Mouse (Mus musculus): ENCODE data around the gene Rorb.

Gene Rorb

GRCm38 (mm10) chr19:19005144-19005543 is 105.9 kb downstream of the Rorb start:
- DNase-seq = no peak

- DNase-seq = no peak
These were observed 106.9 kb downstream of the Rorb start for GRCm38 (mm10) chr19:19004023-19004656.

- no peak for DNase-seq
These were observed 112.0 kb downstream of the Rorb start for GRCm38 (mm10) chr19:18998966-18999365.

GRCm38 (mm10) chr19:18997711-18998110 is 113.3 kb downstream of the Rorb start:
- no peak for DNase-seq

- no peak for DNase-seq
These were observed 131.0 kb downstream of the Rorb start for GRCm38 (mm10) chr19:18979996-18980395.

- no peak for DNase-seq
These were observed 136.0 kb downstream of the Rorb start for GRCm38 (mm10) chr19:18974796-18975660.

- no peak for DNase-seq
These were observed 141.6 kb downstream of the Rorb start for GRCm38 (mm10) chr19:18969386-18969785.

- DNase-seq = no peak
These were observed 143.7 kb downstream of the Rorb start for GRCm38 (mm10) chr19:18967307-18967706.

GRCm38 (mm10) chr19:18959862-18960261 is 151.1 kb downstream of the Rorb start:
- DNase-seq = no peak

- no peak for DNase-seq
These were observed 158.2 kb downstream of the Rorb start for GRCm38 (mm10) chr19:18952806-18953205.

GRCm38 (mm10) chr19:18947193-18947592 is 163.8 kb downstream of the Rorb start:
- DNase-seq = no peak

- no peak for DNase-seq
These were observed 165.7 kb downstream of the Rorb start for GRCm38 (mm10) chr19:18945265-18945664.

- DNase-seq = no peak
These were observed 169.6 kb downstream of the Rorb start for GRCm38 (mm10) chr19:18941391-18941790.

GRCm38 (mm10) chr19:18911755-18912340 is 199.1 kb downstream of the Rorb start:
- DNase-seq = no peak

- DNase-seq = no peak
These were observed 201.4 kb downstream of the Rorb start for GRCm38 (mm10) chr19:18909641-18910040.

GRCm38 (mm10) chr19:18905511-18905910 is 205.5 kb downstream of the Rorb start:
- no peak for DNase-seq

- DNase-seq = no peak
These were observed 208.3 kb downstream of the Rorb start for GRCm38 (mm10) chr19:18902694-18903067.

GRCm38 (mm10) chr19:18902041-18902693 is 208.8 kb downstream of the Rorb start:
- no peak for DNase-seq

GRCm38 (mm10) chr19:18898238-18898637 is 212.8 kb downstream of the Rorb start:
- DNase-seq = no peak

- no peak for DNase-seq
These were observed 220.8 kb downstream of the Rorb start for GRCm38 (mm10) chr19:18890216-18890615.

GRCm38 (mm10) chr19:18889632-18890031 is 221.4 kb downstream of the Rorb start:
- DNase-seq = no peak

- DNase-seq = no peak
These were observed 221.8 kb downstream of the Rorb start for GRCm38 (mm10) chr19:18889117-18889627.

- DNase-seq = no peak
These were observed 222.4 kb downstream of the Rorb start for GRCm38 (mm10) chr19:18888491-18889116.
